Mouse (Mus musculus) liver, embryonic 14 days (tissue): Measurements from ENCODE around the gene C2cd4b. TPM values are rescaled to one million over a fixed set of nuclear protein-coding genes. Genes with fewer than 3 reads are reported as not detected.

ENCODE experiments used
- polyA plus RNA-seq: library from polyadenylated mRNA; depleted of rRNA; stranded (reverse); fragments of >200 nt; gene quantifications from 2 replicates; pipeline ENCODE4 v1.2.3, GENCODE M21; 2012; rRNA removed

Gene C2cd4b
- polyA plus RNA-seq = not detected in 2 replicates

DNA sequence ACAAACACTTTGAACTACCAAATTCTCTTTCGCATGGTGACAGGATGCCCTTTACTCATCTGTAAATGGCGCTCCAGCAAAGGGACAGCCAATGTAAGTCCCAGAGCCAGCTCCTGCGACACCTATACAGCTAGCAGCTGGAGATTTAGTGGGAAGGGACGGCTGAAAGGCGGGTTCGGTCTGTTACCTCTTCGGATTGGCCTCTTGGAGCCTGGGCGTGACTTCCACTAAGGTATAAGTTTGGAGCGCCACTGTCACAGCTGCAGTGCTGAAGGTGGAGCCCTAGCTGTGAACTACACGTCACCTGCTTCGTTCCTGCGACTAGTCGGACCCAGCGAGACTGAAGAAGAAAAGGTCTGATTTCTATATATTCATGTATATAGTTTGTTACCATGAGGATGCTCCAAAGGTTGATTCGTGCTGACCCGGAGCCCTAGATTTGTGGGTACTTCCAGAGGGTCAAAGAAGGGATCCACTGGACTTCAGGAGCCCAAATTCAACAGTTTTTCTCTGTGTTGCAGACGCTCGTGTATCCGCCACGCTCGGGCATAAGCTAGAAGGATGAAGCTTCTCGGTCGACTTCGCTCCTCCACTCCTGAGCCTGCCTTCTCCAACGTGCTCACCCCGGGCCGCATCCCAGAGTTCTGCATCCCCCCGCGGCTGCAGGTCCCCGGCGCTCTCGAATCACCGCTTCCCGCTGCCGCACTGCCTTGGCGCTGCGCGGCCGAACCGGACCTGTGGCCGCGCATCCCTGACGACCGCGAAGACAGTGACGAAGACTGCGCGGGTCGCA, at the start of gene C2cd4b:
TSS of gene C2cd4b (plus strand) at position 275 of the 793 bp plus-strand sequence.

Other genes with a start within 250 kb of the C2cd4b start
- 0.92 and 1.1 TPM in 2 replicates for gene Tln2, start 199.7 kb upstream of the C2cd4b start, polyA plus RNA-seq
- 3.5 and 4.3 TPM in 2 replicates for gene C2cd4a, start 72.9 kb downstream of the C2cd4b start, polyA plus RNA-seq
- 7.5 and 8.4 TPM in 2 replicates for gene Vps13c, start 81.0 kb downstream of the C2cd4b start, polyA plus RNA-seq